ENCODE assay signal across 8 mouse cellular contexts in genomic region chr17:94730416-94730815, GRCm38 (mm10). TPM values are rescaled to one million over a fixed set of nuclear protein-coding genes. Genes with fewer than 3 reads are reported as not detected.
A peak's percentile ranks its signal among the peaks of the same experiment; 100 is the strongest.
DNase-seq lines count a peak whose midpoint lies in the region; TF ChIP-seq lines count a peak whose summit lies in the region.
"Not testable (repeated sequence)": the region's sequence is repeated elsewhere in the genome, so short reads cannot be mapped to it uniquely, and the experiment has no call there.

No protein-coding gene starts in this region.

- H3K9ac ChIP-seq in liver, adult 2 months (ENCODE audit: low read depth, low read length): not testable (repeated sequence)

- WGBS in embryonic facial prominence, embryonic 10.5 days: 28% methylated on average over 2 of the region's 2 CpGs
- 29% methylated on average over 2 of the region's 2 CpGs for WGBS in liver, adult 2 months
- WGBS in thymus, adult 2 months: 55% methylated on average over 2 of the region's 2 CpGs

- peak; percentile 79 for DNase-seq in brain, embryonic 14.5 days (ENCODE audit: low read depth)
- DNase-seq in embryonic facial prominence, embryonic 10.5 days (ENCODE audit: low spot score): peak; percentile 25
- peak; percentile 5 for DNase-seq in heart, adult 8-10 months (ENCODE audit: low spot score)
- peak; percentile 8 to 61 for DNase-seq in kidney, postnatal 36 days
- DNase-seq in liver, adult 2 months (ENCODE audit: extremely low read depth, low read depth, low spot score): peak; percentile 47
- peak; percentile 66 for DNase-seq in naive thymus-derived CD4-positive, alpha-beta T cell, adult 2 months (ENCODE audit: low read depth)
- peak; percentile 17 for DNase-seq in thymus, adult 2 months

- not testable (repeated sequence) for H3K79me2 ChIP-seq in liver, adult 2 months (ENCODE audit: control insufficient read depth, insufficient read depth, low read length)

- H3K9me3 ChIP-seq in E14TG2a.4 (ENCODE audit: low read length); embryonic facial prominence, embryonic 10.5 days: not testable (repeated sequence)

- peaks cover 19% of the 10 kb centered on the region for H3K4me1 ChIP-seq in E14TG2a.4 (replicated peaks; ENCODE audit: low read depth, low read length)
- not testable (repeated sequence) for H3K4me1 ChIP-seq in embryonic facial prominence, embryonic 10.5 days; liver, adult 2 months (ENCODE audit: control insufficient read depth, insufficient read depth, low read length); thymus, adult 2 months (replicated peaks; ENCODE audit: control insufficient read depth, insufficient read depth, low read length)

- H3K4me3 ChIP-seq in E14TG2a.4 (replicated peaks; ENCODE audit: low read length); embryonic facial prominence, embryonic 10.5 days; liver, adult 2 months (ENCODE audit: insufficient read depth, low read depth, low read length); thymus, adult 2 months (ENCODE audit: control insufficient read depth, insufficient read depth, low read length): not testable (repeated sequence)

- H3K36me3 ChIP-seq in E14TG2a.4 (ENCODE audit: insufficient read depth, low read length): peaks cover 65% of the 10 kb centered on the region
- peaks cover 28% of the 10 kb centered on the region for H3K36me3 ChIP-seq in embryonic facial prominence, embryonic 10.5 days (replicated peaks)
- H3K36me3 ChIP-seq in liver, adult 2 months (ENCODE audit: control insufficient read depth, insufficient read depth, low read length): peaks cover 21% of the 10 kb centered on the region
- H3K36me3 ChIP-seq in thymus, adult 2 months (ENCODE audit: control insufficient read depth, insufficient read depth, low read length): peaks cover 30% of the 10 kb centered on the region; the same call in 1 of the 2 replicates

- not testable (repeated sequence) for H3K27ac ChIP-seq in embryonic facial prominence, embryonic 10.5 days (replicated peaks); liver, adult 2 months (replicated peaks; ENCODE audit: insufficient read depth, low read depth, low read length); thymus, adult 2 months (ENCODE audit: control insufficient read depth, insufficient read depth, low read length)

- TF ChIP-seq POLR2A in brain, embryonic 14.5 days (IDR thresholded peaks at IDR 0.05; ENCODE audit: borderline replicate concordance, extremely low read depth, insufficient read depth, insufficient read length, poor library complexity, severe bottlenecking); liver, adult 2 months (IDR thresholded peaks at IDR 0.05; ENCODE audit: extremely low read depth, insufficient read depth, low read length); thymus, adult 2 months (IDR thresholded peaks at IDR 0.05; ENCODE audit: control insufficient read depth, extremely low read depth, insufficient read depth, low read length, poor library complexity): not testable (repeated sequence)

- peak; percentile 69 for TF ChIP-seq CTCF in E14TG2a.4 (conservative IDR thresholded peaks at IDR 0.05; ENCODE audit: low read length)
- not testable (repeated sequence) for TF ChIP-seq CTCF in brain, embryonic 14.5 days (IDR thresholded peaks at IDR 0.05; ENCODE audit: borderline replicate concordance, extremely low read depth, insufficient read depth, insufficient read length); thymus, adult 2 months (IDR thresholded peaks at IDR 0.05; ENCODE audit: borderline replicate concordance, control insufficient read depth, extremely low read depth, insufficient read depth, low read length, poor library complexity)
- peak; percentile 36 for TF ChIP-seq CTCF in liver, adult 2 months (IDR thresholded peaks at IDR 0.05; ENCODE audit: low read depth, low read length)

- H3K27me3 ChIP-seq in E14TG2a.4 (ENCODE audit: insufficient read depth, low read length); embryonic facial prominence, embryonic 10.5 days (replicated peaks; ENCODE audit: low read depth, poor library complexity, severe bottlenecking); liver, adult 2 months (ENCODE audit: control insufficient read depth, insufficient read depth, low read length); thymus, adult 2 months (ENCODE audit: control insufficient read depth, insufficient read depth, low read length): not testable (repeated sequence)

RNA-seq across cellular contexts. Expression of gene Mettl4, which starts 19.4 kb away (rescaled TPM):
- polyA plus RNA-seq in brain, embryonic 14.5 days (2012; rRNA removed): 15.0 and 16.5 TPM in 2 replicates
- polyA plus RNA-seq in embryonic facial prominence, embryonic 10.5 days (2016; fragmentation: Nextera tagmentation; extraction: Ambion mirVana): 24.8 and 25.4 TPM in 2 replicates
- total RNA-seq in heart, adult 8-10 months (2022): 1 to 10 TPM; 6.6 to 8.2 (median 7.4) TPM
- total RNA-seq in liver, adult 2 months (2014; rRNA removed): 11.5 and 12.5 TPM in 2 replicates
- 2.5 and 3.2 TPM in 2 replicates for polyA plus RNA-seq in liver, adult 2 months (2012; rRNA removed)
- polyA plus RNA-seq in thymus, adult 2 months (2012; rRNA removed): 8.0 and 8.6 TPM in 2 replicates

Comparison
In these comparisons a context has a peak if more than half of its experiments do, and no peak if none do; other contexts are left out.
1. DNase-seq: peak in every context shown above with its lines; median percentile 79 in brain, embryonic 14.5 days; 66 in naive thymus-derived CD4-positive, alpha-beta T cell, adult 2 months; 47 in liver, adult 2 months; 34 in kidney, postnatal 36 days; 25 in embryonic facial prominence, embryonic 10.5 days; 17 in thymus, adult 2 months; 5 in heart, adult 8-10 months.